Mouse (Mus musculus) cerebellum, adult (tissue): ENCODE measurements around the gene Erc2.

Experiments used
- ATAC-seq: cut with Nextera tagmentation; 2 replicates; pipeline ENCODE4 v1.9.2; 2017; ENCODE audit warnings: mild to moderate bottlenecking, moderate library complexity, mixed read lengths; ENCODE audit not compliant: insufficient number of reproducible peaks, low FRiP score, low TSS enrichment

Gene Erc2

DNA sequence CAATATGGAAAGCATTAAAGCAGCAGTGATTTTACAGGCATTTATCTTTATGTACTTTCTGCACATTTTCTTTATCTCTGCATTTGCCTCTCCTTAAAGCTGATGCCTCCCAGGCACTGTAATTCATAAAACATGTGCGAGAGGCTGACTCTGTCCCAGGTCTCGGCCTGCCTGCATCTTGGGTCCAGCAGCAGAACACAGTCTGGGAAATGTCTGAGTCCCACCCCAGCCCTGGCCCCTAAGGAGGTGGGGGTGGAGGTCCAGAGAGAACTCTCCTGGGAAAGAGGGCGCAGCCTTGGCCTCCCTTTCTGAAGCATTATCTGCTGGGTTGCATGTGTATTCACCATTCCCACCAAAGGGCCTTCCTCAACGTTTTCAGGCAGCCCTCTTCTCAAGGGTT lies 420.9 kb downstream of the Erc2 start:
- no peak for ATAC-seq

DNA sequence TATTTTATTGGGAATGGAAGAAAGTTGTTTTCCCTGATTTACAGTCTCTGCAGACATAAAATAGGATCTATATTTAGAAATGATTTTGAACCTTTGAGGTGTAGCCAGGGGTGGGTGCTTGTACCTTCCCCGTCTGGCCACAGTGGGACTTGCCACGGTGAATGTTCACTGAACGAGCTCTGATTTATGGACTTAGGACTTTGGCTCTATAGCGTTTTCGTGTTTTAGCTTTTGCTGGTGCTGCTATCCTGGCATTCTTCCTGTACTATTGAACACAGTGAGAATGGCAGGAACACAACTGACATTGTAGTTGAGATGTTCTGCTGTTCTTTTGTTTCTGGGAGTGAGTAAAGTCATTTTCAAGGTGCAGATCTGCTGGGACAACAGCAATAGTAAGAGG lies 429.4 kb downstream of the Erc2 start:
- ATAC-seq = no peak

DNA sequence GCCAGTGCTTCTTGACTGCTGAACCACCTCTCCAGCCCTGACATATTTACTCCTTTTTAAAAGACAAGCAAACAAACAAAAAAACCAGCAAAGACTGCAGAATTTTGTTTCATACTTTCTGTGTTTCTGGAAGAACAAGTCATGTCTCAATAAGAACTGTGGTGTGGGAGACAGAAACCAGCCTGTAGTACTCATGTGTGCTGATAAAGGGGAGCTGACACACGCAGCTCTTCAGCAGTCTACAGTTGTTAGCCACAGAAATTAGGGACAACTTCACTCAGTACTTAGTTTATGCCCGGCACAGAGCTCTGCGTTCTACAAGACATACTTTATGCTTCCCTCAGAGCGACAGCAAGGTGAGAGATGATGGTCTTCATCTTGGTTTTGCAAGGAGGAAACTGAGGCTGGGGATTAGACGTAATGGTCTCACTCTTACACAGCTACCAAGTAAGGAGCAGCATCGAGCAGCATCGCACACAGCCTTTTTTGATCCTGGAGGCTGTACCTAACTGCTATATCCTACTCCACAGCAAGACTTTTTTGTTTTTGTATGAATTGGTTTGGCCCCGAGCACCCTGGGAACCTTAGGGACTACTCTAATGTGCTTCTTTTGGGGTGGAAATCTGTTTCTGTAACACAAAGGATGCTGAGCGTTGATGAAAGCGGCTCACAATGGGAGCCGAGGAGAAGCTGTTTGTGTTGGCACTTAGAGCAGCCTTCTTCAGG lies 435.1 kb downstream of the Erc2 start:
- ATAC-seq = no peak

DNA sequence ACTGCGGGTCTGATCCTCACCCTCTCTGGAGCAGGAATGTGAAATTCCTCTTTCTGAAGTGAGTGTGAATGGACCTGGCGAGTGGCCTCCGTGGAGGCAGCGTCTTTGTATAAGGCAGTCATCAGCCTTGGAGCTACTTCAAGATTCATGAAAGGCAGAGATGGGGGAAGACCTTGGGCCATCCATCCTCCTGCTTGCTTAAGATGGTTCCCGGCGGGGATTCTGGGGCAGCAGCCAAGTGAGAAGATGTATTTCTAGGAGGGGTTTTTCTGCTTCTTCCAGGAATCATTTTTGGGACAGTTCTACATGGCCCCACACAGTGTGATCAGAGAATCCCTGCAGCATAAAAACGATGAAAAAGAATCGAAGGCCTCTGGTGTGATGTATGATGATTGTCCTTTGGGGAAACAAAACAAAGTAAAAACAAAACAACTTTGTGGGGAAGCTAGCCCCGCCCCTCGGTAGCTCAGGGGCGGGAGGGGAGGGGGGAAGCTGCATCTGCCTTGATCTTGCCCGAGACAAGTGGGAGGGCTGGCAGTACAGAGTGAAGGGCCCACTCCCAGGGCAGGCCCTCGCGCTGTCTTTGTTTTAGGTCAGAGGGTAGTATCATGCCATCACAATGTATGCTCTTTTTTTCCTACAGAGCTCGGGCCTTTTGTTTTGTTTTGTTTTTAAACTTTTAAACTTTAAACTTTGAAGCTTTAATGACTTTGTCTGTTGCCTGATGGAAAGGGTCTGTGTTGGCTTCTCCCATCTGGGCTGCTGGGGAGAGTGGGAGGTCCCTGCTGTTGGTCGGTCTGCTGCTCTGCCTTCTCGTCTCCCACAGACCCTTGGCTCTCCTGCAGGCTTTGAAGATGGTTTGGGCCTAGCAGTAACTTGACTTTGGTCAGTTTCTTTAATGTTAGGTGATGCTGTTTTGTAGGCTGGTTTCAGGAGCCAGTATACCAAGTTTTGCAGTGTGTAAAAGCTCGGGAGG lies 435.9 kb downstream of the Erc2 start:
- ATAC-seq = no peak

DNA sequence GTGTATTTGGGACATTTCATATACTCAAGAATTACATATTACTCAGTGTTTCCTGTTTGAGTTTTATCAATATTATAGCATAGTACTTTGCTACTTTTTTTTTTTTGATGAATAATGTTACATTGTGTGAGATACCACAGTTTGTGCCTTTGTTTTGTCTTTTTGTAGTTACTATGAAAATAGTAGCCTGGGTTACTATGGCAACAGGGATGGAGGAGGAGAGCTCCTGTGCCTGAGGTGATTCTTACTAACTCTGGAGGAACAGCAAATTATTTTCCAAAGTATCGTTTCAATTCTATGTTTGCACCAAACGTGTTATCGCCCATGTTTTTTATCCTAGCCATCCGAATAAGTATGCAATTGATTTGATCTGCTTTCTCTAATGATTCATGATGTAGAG lies 438.7 kb downstream of the Erc2 start:
- ATAC-seq = no peak

DNA sequence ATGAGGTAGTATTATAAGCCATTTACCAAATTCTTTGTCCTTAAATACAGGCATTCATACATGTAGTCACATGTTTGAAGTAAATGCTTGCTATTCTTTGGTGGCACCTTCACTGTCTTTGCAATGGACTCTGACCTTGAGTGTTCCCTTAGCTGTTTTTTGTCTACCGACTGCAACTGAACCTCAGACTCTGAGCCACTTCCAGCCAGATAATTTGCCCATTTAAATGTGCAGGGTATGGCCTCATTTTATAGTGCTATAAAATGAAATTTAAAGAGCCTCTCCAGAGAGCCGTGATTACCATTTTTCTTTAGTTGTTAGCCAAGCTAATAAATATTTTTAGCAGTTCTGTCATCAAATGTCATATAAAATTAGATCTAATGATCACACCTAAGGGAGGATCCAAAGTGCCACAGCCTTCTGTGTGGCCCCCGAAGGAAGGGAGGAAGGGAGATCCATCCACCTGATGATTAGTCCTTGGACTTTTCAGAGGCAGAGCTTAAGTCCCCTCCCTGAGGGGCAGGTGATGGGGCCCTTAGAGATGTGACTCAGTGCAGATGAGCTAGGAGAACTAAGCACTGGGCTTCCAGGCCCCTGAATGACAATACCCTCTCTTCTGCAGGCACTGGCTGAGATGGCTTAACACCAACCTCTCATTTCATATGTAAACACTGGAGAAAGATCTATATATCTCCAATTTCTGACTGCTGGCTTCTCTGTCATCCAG lies 439.6 kb downstream of the Erc2 start:
- ATAC-seq = no peak

DNA sequence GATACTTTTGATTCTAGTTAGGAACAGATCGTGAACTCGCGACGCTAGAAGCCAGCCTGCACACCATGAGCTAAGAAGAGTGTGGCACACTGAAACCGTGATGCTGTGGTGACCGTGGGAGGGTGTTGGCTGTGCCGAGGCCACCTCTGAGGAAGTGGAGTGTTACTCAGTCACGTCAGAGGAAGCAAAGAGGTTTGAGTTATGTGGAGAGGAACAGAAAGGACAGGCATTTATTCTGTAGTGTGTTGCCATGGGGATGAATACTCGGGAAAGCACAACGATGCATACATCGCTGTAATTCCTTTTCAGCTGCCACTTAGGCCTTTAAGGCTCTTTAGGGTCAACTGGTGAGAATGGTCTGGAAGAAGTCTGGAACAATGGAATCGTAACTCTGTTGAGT lies 445.8 kb downstream of the Erc2 start:
- ATAC-seq = no peak

DNA sequence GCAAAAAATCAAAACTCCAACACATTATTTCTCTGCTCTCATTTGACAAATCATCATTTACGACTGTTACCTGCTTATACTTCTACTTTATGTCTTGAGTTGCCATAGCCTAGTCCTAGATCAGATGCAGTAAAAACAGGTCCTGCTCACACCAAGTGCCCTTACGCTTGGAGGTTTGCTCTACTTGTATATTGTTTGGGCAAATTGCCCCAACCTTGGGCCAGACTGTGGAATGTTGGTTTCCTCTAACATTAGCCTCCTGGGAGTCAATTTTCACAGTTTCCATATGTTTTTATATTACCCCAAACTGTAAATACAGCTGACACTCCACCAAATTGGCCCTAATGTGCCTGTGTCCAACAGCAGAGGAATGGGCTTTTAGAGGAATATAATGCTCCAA lies 447.6 kb downstream of the Erc2 start:
- ATAC-seq = no peak

DNA sequence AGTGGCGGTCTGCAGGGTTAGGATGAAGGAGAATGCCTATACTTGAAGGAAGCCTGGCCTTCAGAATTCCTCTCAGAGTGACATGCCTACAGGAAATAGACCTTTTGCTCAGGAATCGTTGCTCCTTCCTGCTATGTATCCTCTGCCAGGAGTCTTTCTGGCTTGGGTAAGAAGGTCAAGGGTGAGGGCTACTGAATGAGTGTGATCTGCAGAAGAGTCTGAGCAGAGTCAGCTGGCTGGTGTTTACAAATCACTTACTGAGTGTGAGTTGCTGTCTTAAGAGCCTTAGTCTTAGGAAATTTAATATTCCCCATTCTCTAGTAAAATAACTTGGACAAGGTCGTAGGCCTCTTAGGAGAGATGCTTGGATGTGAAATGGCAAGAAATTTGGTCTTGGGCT lies 450.3 kb downstream of the Erc2 start:
- ATAC-seq = no peak

DNA sequence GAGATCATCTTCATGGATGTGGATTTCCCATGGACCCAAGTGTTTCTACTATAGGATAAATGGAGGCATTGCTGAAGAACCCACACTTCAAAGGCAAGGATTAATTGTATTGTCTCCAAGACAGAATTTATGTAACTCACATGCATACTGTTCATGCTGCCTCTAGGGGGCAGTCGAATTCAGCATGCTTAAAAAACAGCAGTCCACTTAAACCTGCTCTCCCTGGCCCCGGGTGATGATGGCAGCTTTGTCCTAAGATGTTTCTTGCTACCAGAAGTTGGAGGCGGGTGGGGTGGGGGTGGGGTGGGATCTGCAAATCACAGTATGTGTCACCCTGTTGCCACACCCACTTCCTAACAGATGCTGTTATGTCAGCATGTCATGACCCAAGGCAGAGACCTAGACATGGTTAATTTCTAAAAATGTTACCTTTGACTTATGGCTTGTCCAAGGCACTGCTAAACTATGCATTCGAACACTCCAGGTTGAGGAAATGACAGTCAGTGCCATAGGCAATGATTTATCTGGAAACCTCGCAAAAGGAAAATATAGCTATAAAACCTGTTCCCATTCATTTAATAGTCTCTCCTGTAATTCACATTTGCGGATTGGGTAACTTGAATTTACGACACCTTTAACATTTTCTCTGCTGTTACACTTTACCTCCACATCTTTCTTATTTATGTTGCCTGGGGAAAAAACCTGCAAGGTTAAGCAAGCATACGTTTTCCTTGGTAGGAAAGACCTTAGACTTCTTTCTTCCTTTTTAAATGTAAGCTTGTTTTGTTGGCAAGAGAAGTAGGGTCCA lies 467.6 kb downstream of the Erc2 start:
- ATAC-seq = no peak; the same call in 1 of the 2 replicates

DNA sequence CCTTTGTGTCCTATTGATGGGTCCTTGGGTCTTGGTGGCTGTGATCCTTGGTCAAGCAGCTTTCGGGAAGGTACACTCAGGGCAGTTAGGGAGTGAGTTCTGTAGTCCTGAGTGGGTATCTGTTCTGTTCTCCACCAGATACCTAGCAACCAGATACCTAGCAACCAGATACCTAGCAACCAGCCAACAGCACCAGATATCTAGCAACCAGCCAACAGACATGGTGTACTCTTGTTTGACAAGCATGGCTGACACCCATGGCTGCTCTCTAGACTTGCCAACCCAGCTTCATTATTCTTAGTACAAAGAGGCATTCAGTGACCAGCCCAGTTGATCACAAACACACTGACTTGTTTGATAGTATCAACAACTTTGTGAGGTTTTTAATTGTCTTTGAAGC lies 469.1 kb downstream of the Erc2 start:
- ATAC-seq = no peak

DNA sequence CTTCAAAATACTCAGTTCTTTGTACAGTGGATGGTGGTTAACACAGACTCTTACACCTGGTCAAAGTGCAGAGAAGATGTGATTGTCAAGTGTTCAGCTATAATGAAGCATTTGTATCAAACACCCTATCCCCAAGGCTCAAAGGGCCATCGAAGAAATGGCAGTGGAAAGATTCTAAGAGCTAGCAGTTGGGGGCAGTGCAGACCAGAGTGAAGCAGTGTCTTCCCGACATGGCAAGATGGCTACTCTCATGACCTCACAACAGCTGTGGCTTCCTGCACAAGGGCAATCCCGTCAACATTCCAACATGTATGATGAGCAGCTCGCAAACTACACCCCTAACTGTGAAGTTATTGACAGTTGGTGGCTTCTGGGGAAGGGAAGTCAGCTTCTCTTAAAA lies 471.0 kb downstream of the Erc2 start:
- no peak for ATAC-seq

DNA sequence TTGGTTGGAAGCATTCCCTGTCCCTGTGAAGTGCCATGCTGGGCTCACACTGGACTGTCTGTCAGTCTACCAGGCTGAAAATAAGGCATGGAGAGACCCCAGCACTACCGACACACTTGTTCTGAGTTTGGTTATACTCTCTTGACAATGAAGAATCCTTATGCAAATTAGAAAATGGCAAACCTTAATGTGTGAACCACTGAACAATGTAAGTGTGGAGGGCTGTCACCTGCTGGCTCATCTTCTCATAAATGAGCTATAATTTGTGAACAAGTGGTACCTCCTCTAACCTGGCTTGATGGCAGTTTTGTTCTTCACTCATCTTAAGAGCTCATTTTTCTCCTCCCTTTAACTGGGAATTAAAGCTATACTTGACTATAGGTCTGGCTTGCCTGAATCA lies 471.7 kb downstream of the Erc2 start:
- no peak for ATAC-seq

DNA sequence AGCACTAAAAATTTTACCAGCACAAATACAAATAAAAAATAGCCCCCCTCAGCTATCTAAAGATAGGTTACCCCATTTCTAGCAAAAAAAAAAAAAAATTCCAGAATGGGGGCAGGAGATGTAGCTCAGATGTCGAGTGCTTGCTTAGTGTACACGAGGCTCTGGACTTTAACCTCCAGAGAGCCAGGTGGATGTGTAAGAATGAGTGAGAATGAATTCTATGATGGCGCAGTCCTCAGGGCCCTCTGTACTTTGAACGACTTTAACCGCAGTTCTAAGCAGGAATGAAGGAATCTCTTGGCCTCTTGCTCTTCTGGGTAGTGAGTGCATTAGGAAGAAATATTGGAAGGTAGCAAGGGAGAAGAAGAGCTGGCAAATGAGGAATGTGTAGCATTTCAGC lies 476.9 kb downstream of the Erc2 start:
- ATAC-seq = no peak

DNA sequence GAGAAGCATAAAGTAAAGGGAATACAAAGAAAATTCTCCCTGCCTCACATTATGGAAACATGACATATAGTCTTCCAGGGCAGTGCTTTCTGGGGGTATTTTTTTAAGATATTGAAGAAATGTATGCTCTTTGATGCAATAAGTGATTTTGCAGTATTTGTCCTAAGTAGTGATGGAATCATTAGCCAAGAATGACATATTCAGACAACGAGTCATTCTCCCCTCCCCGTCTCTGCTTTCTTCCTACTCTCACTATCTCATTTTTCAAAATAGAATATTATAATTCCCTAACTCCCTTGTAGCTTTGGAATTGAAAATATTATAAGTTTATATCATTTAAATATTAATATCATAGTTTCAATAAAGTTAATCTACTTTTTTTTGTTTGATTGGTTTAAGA lies 490.9 kb downstream of the Erc2 start:
- no peak for ATAC-seq

DNA sequence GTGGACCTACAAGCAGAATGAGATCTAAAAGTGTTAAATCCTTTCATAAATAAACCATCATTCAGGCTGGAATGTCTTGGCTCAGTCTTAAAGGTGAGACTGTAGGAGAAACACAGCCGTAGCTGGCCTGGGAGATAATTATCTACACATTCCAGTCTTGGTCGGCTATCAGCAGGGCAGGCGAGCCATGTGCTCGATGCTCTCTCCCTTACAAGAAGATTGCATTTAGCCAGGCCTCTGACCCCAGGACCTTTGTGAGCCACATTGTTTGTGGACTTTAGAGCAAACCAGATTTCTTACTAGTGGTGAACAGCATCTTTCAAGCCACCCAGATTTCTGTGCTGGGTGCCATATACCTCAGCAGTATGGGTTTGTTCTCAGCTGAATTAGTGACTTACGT lies 498.6 kb downstream of the Erc2 start:
- no peak for ATAC-seq

DNA sequence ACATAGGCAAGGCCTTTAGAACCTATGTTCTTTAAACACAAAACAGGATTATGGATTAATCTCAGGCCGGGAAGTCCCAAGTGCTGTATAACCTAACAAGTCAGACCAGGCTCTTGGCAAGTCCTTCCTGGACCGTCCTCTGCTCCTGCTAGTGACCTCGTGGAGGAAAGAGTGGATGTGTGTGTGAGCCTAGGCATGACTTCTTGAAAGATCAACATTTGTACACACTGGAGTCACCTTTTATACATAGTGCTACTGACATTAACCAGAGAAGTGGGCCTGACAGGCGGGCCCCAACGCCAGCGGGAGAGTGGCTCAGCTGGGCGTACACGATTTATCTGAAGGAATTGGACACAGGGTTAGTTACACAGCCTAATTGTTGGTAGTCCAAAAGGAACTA lies 504.6 kb downstream of the Erc2 start:
- no peak for ATAC-seq

DNA sequence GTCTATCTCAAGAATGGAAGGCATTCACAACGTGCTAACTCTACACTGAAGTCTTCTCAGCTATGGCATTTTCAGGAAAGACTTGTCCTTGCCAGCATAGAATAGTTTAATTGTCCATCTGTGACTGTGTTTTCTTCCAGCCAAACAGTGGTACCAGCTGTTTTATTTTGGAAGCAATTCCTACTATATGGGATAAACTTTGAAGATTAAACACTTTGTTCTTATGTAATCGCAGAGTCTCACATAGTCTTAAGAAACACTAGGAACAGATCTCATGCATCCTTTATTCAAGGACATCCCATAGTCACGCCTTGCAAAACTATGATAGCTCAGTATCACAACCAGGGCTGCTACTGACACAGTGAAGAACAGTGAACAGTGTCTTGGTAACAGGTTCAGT lies 506.8 kb downstream of the Erc2 start:
- no peak for ATAC-seq

DNA sequence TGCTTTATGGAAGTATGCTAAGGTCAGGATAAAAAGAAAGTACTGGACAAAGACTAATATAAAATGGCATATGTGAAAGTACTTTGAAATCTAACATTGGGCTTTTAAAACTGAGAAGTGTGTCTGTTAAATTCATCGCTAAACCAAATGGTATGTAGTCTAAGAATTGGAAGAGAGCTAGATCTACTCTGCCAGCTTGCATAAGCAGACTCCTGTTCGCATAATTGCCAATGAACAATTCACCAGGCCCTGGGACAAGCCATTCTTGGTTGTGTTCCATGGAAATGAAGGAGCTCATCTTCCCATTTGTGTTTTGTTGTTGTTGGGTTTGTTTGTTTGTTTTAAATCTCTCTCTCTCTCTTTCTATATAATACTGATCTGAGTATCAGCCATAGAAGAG lies 521.8 kb downstream of the Erc2 start:
- no peak for ATAC-seq

DNA sequence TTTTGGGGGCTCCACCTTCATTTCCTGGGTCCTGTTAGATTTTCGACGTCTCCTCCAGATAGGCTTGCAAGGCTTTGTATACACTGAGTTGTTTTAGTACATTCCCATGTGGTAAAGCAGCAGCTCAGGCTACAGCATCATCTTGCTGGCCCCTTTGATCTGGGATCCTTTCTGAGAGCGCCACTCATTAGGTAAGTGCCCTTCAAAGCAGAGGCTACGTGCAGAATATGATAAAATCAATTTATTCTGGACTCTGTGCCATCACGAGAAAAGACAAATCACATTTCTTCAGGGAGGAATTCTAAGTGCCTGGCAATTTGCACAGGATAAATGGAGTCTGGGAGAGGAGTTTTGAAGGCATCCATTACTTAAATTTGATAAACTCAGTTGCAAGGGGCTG lies 525.0 kb downstream of the Erc2 start:
- ATAC-seq = no peak
